Mouse (Mus musculus) limb, embryonic 13.5 days (tissue): ENCODE data around the gene Il4i1. TPM values are rescaled to one million over a fixed set of nuclear protein-coding genes. Genes with fewer than 3 reads are reported as not detected.

Experiments used
- ATAC-seq: fragments of 200-750 bp; cut with Nextera tagmentation; 2 replicates; pipeline ENCODE4 v1.8.0; 2017; ENCODE audit warnings: low read depth, moderate number of reproducible peaks, moderate TSS enrichment; ENCODE audit not compliant: low FRiP score
- H3K27ac ChIP-seq: fragments of 300-500 bp; sonication (generic); 2 replicates; pipeline ENCODE4 v1.5.1; 2015; ENCODE audit warnings: inconsistent platforms, mild to moderate bottlenecking, moderate library complexity
- H3K27me3 ChIP-seq: fragments of 300-500 bp; sonication (generic); 2 replicates; pipeline ENCODE4 v1.6.1; 2015; ENCODE audit warnings: mild to moderate bottlenecking, inconsistent platforms
- H3K36me3 ChIP-seq: fragments of 300-500 bp; sonication (generic); 2 replicates; pipeline ENCODE4 v1.6.1; 2015; ENCODE audit warnings: inconsistent platforms, mild to moderate bottlenecking, moderate library complexity
- H3K4me1 ChIP-seq: fragments of 300-500 bp; sonication (generic); 2 replicates; pipeline ENCODE4 v1.6.1; 2015; ENCODE audit warnings: inconsistent platforms
- H3K4me2 ChIP-seq: fragments of 300-500 bp; sonication (generic); replicated peaks from 2 replicates; pipeline ENCODE4 v1.6.1; 2015; ENCODE audit warnings: inconsistent platforms, mild to moderate bottlenecking, moderate library complexity
- H3K4me3 ChIP-seq: fragments of 300-500 bp; sonication (generic); 2 replicates; pipeline ENCODE4 v1.5.1; 2015; ENCODE audit warnings: moderate library complexity, mild to moderate bottlenecking, inconsistent platforms
- H3K9ac ChIP-seq: fragments of 300-500 bp; sonication (generic); 2 replicates; pipeline ENCODE4 v1.6.1; 2015; ENCODE audit warnings: mild to moderate bottlenecking, inconsistent platforms
- H3K9me3 ChIP-seq: fragments of 300-500 bp; sonication (generic); 2 replicates; pipeline ENCODE4 v1.6.1; 2016; ENCODE audit warnings: inconsistent platforms
- WGBS: fragments of 180-500 bp; shearing (Covaris S2); methylation state at CpG from one replicate; pipeline ENCODE4 v1.1.7; 2015; 5-methylcytosine and 5-hydroxymethylcytosine counted together
- polyA plus RNA-seq: library from polyadenylated mRNA; unstranded; fragments of >200 nt; fragmentation: Nextera tagmentation; extraction: Ambion mirVana; gene quantifications from 2 replicates; pipeline ENCODE4 v1.2.1, GENCODE M21; 2015

The Il4i1 gene
- 1.4 and 2.5 TPM in 2 replicates for polyA plus RNA-seq

GRCm38 (mm10) chr7:44815721-44816469 lies at the start of gene Il4i1, which contains the start of gene Nup62:
Gene Il4i1, plus strand, starts transcription at chr7:44816387.
Gene Nup62, plus strand, starts transcription at chr7:44816088.
- no peaks in the 10 kb centered on the region for H3K27me3 ChIP-seq
- peaks cover 47% of the 10 kb centered on the region for H3K4me1 ChIP-seq
- H3K36me3 ChIP-seq = peaks cover 30% of the 10 kb centered on the region
- H3K9ac ChIP-seq = peak within 1 kb of the TSS; percentile 94
- peak; percentile 94 for ATAC-seq
- under 1% methylated on average over 61 of the region's 62 CpGs for WGBS
- peak within 1 kb of the TSS; percentile 82 for H3K4me2 ChIP-seq
- H3K27ac ChIP-seq = peak within 1 kb of the TSS; percentile 97
- H3K4me3 ChIP-seq = peak within 1 kb of the TSS; percentile 76
- no peaks in the 10 kb centered on the region for H3K9me3 ChIP-seq

GRCm38 (mm10) chr7:44768129-44768528 lies 48.1 kb upstream of the Il4i1 start:
- Histone ChIP-seq H3K36me3 (peaks cover 95% of the 10 kb centered on the region), H3K9me3 (no peaks in the 10 kb centered on the region), H3K4me1 (no peaks in the 10 kb centered on the region), H3K27me3 (no peaks in the 10 kb centered on the region), H3K4me3 (no peak overlapping the region), H3K9ac (no peak overlapping the region), H3K27ac (no peak overlapping the region), H3K4me2 (no peak overlapping the region)
- no peak for ATAC-seq
- WGBS = 86% methylated on average over 5 of the region's 5 CpGs

- Histone ChIP-seq H3K9ac (no peak overlapping the region), H3K27me3 (no peaks in the 10 kb centered on the region), H3K4me3 (no peak overlapping the region), H3K9me3 (no peaks in the 10 kb centered on the region), H3K27ac (no peak overlapping the region), H3K4me2 (no peak overlapping the region), H3K36me3 (peaks cover 91% of the 10 kb centered on the region), H3K4me1 (no peaks in the 10 kb centered on the region)
- 15% methylated on average over 6 of the region's 6 CpGs for WGBS
- no peak for ATAC-seq
Measured at GRCm38 (mm10) chr7:44770046-44770578, 46.1 kb upstream of the Il4i1 start.

- H3K9ac ChIP-seq = no peak overlapping the region
- H3K4me1 ChIP-seq = no peaks in the 10 kb centered on the region
- no peaks in the 10 kb centered on the region for H3K9me3 ChIP-seq
- no peak for ATAC-seq
- no peak overlapping the region for H3K27ac ChIP-seq
- WGBS = 90% methylated on average over 8 of the region's 8 CpGs
- H3K4me3 ChIP-seq = no peak overlapping the region
- no peaks in the 10 kb centered on the region for H3K27me3 ChIP-seq
- H3K4me2 ChIP-seq = no peak overlapping the region
- peaks cover 89% of the 10 kb centered on the region for H3K36me3 ChIP-seq
Measured at GRCm38 (mm10) chr7:44772591-44773204, 43.5 kb upstream of the Il4i1 start.

- ATAC-seq = no peak
- H3K27ac ChIP-seq = no peak overlapping the region
- H3K4me2 ChIP-seq = no peak overlapping the region
- WGBS = 79% methylated on average over 9 of the region's 9 CpGs
- peaks cover 63% of the 10 kb centered on the region for H3K36me3 ChIP-seq
- no peaks in the 10 kb centered on the region for H3K9me3 ChIP-seq
- no peak overlapping the region for H3K9ac ChIP-seq
- H3K27me3 ChIP-seq = no peaks in the 10 kb centered on the region
- no peaks in the 10 kb centered on the region for H3K4me1 ChIP-seq
- H3K4me3 ChIP-seq = no peak overlapping the region
Measured at GRCm38 (mm10) chr7:44776849-44777498, 39.2 kb upstream of the Il4i1 start.

GRCm38 (mm10) chr7:44780101-44780500 lies 36.1 kb upstream of the Il4i1 start:
- no peak overlapping the region for H3K4me3 ChIP-seq
- H3K9me3 ChIP-seq = no peaks in the 10 kb centered on the region
- no peak overlapping the region for H3K27ac ChIP-seq
- 82% methylated on average over 8 of the region's 8 CpGs for WGBS
- no peak overlapping the region for H3K4me2 ChIP-seq
- peaks cover 35% of the 10 kb centered on the region for H3K36me3 ChIP-seq
- no peak for ATAC-seq
- H3K9ac ChIP-seq = no peak overlapping the region
- H3K4me1 ChIP-seq = no peaks in the 10 kb centered on the region
- no peaks in the 10 kb centered on the region for H3K27me3 ChIP-seq

GRCm38 (mm10) chr7:44789531-44789930 lies 26.7 kb upstream of the Il4i1 start:
- no peak for ATAC-seq
- Histone ChIP-seq H3K4me1 (no peaks in the 10 kb centered on the region), H3K27me3 (no peaks in the 10 kb centered on the region), H3K27ac (no peak overlapping the region), H3K9me3 (peaks cover 5% of the 10 kb centered on the region; the same call in 1 of the 2 replicates), H3K4me2 (no peak overlapping the region), H3K4me3 (no peak overlapping the region), H3K36me3 (no peaks in the 10 kb centered on the region), H3K9ac (no peak overlapping the region)
- 65% methylated on average over 3 of the region's 3 CpGs for WGBS

GRCm38 (mm10) chr7:44790066-44790465 lies 26.1 kb upstream of the Il4i1 start:
- H3K27me3 ChIP-seq = no peaks in the 10 kb centered on the region
- ATAC-seq = no peak
- no peaks in the 10 kb centered on the region for H3K4me1 ChIP-seq
- H3K9ac ChIP-seq = no peak overlapping the region
- WGBS = 51% methylated on average over 4 of the region's 4 CpGs
- H3K4me3 ChIP-seq = no peak overlapping the region
- H3K27ac ChIP-seq = no peak overlapping the region
- no peak overlapping the region for H3K4me2 ChIP-seq
- no peaks in the 10 kb centered on the region for H3K36me3 ChIP-seq
- H3K9me3 ChIP-seq = peaks cover 5% of the 10 kb centered on the region; the same call in 1 of the 2 replicates

- 78% methylated on average over 6 of the region's 6 CpGs for WGBS
- Histone ChIP-seq H3K27ac (no peak overlapping the region), H3K36me3 (no peaks in the 10 kb centered on the region), H3K4me1 (no peaks in the 10 kb centered on the region), H3K27me3 (no peaks in the 10 kb centered on the region), H3K4me2 (no peak overlapping the region), H3K4me3 (no peak overlapping the region), H3K9me3 (peaks cover 5% of the 10 kb centered on the region; the same call in 1 of the 2 replicates), H3K9ac (no peak overlapping the region)
- no peak for ATAC-seq
Measured at GRCm38 (mm10) chr7:44792781-44793180, 23.4 kb upstream of the Il4i1 start.

- Histone ChIP-seq H3K36me3 (peaks cover 24% of the 10 kb centered on the region), H3K9me3 (no peaks in the 10 kb centered on the region), H3K9ac (no peak overlapping the region), H3K4me1 (no peaks in the 10 kb centered on the region), H3K4me2 (no peak overlapping the region), H3K27ac (no peak overlapping the region), H3K27me3 (0 out of 2 replicates have a peak, but pooled peaks cover 2% of the 10 kb centered on the region), H3K4me3 (no peak overlapping the region)
- 72% methylated on average over 2 of the region's 2 CpGs for WGBS
- ATAC-seq = no peak
Measured at GRCm38 (mm10) chr7:44808927-44809326, 7.3 kb upstream of the Il4i1 start.

GRCm38 (mm10) chr7:44809466-44809865 lies 6.7 kb upstream of the Il4i1 start:
- 0 out of 2 replicates have a peak, but pooled peaks cover 2% of the 10 kb centered on the region for H3K27me3 ChIP-seq
- H3K27ac ChIP-seq = no peak overlapping the region
- no peak overlapping the region for H3K4me3 ChIP-seq
- H3K4me2 ChIP-seq = no peak overlapping the region
- peaks cover 29% of the 10 kb centered on the region for H3K36me3 ChIP-seq
- H3K9ac ChIP-seq = no peak overlapping the region
- no peaks in the 10 kb centered on the region for H3K4me1 ChIP-seq
- 90% methylated on average over 3 of the region's 3 CpGs for WGBS
- ATAC-seq = no peak
- H3K9me3 ChIP-seq = no peaks in the 10 kb centered on the region

- no peak overlapping the region for H3K4me3 ChIP-seq
- H3K4me1 ChIP-seq = peaks cover 7% of the 10 kb centered on the region
- 0 out of 2 replicates have a peak, but pooled peaks cover 2% of the 10 kb centered on the region for H3K27me3 ChIP-seq
- no peaks in the 10 kb centered on the region for H3K9me3 ChIP-seq
- WGBS = 75% methylated on average over 4 of the region's 4 CpGs
- no peak for ATAC-seq
- no peak overlapping the region for H3K9ac ChIP-seq
- peaks cover 31% of the 10 kb centered on the region for H3K36me3 ChIP-seq
- no peak overlapping the region for H3K27ac ChIP-seq
- no peak overlapping the region for H3K4me2 ChIP-seq
Measured at GRCm38 (mm10) chr7:44810365-44810764, 5.8 kb upstream of the Il4i1 start.
